Mouse (Mus musculus) kidney, adult 2 months (tissue): ENCODE data around the gene Rabl3.

Source experiments
- CTCF ChIP-seq: fragments of 200-500 bp; conservative IDR thresholded peaks from 2 replicates; pipeline ENCODE4 v1.5.1; 2011; ENCODE audit warnings: low read depth, mild to moderate bottlenecking, control low read depth, low read length, moderate library complexity, mixed read lengths; ENCODE audit not compliant: insufficient read depth, insufficient read length
- POLR2A ChIP-seq: fragments of 200-500 bp; IDR thresholded peaks from one replicate; pipeline ENCODE4 v1.6.1; 2011; ENCODE audit warnings: low read depth, low read length, control low read depth

DNA sequence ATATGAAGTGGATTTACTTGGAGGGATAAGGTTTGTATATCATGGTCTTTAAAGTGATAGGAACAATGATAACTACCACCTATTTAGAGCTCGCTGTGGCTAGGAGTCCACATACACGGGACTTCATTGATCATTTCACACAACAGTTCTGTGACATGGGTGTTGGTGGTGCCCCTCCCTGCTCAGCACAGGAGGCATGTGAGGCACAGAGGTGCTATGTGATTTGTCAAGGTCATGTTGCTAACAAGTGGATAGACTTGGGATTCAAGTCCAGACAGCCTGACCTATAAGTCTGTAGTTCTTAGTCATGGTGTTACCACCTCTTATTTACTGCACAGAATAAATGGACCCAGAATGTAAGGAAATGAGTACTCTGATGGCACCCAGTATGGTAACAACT is 11.3 kb downstream of the Rabl3 start:
- TF ChIP-seq CTCF (no peak), POLR2A (no peak)
